Mouse (Mus musculus): ENCODE data around the gene Clint1.

Gene Clint1

DNA sequence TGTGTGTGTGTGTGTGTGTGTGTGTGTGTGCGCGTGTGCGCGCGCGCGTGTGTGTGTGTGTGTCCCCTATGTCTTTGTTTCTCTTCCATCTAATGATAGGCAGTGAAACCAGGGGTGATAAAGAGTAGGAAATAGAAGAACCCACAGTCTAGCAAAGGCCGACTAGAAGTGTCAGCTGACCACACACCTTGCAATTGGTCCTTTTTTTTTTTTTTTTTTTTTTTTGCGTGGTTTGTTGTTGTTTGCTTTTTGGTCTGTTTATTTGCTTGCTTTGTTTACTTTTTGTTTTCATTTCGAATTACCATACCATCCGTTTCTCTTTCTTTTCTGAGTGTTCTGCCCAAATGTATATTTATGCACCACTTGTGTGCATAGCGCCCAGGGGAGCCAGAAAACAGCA lies 3.6 kb upstream of the Clint1 start:
- in situ Hi-C loops (cut with MboI) = no loop called here

DNA sequence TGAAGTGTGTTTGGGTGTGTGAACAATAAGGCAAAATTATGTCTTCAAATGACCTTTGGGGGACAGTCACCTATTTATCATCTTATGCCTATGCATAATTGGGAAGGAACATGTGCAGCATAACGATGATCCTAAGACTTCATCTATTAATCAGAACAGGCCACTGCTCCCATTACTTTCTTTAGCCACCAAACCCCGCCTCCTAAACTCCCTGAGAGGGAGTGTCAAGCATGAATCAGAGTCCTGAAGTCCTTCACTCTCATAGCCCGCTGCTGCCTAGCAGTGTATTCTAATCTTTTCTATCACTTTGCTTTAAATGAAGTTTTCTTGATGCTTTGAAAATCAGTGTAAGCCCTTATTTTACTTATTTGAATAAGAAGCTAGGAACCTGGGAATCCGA lies 2.6 kb upstream of the Clint1 start:
- in situ Hi-C loops (cut with MboI) = no loop called here

DNA sequence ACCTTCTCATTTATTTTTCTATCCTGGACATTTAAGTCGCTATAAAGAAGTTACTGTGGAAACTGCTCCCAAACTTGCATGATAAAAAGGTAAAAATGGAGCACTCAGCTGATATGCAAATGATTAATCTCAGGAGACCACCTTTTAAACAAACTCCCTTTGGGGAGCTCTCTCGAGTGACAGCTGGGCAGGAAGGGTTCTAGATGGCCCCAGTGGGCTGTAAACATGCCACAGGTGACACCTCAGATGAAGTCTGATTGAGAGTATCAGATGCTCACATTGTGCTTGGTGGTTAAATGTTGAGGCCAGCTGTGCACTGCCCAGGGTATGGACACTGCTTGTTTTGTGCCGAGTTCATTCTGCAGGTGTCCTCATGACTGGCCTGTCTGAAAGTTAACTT lies 2.0 kb upstream of the Clint1 start:
- in situ Hi-C loops (cut with MboI) = no loop called here

DNA sequence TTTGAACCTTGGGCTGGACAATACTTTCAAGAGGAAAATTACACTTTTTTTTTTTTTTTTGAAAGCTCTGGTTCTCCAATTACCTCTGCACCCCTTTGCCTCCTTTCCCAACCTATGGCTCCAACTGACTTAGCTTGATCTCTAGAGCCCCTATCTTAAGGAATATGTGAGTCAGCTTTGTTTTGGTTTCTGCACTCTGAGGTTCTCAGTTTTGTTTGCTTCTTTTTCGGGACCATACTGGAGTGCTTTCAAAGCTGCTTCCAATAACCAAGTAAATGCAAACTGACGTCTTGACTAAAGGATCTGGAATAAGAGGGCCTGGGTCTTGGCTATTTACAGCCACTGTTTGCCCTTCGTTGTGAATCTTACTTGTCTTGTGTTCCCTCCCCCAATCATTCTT lies 1.5 kb upstream of the Clint1 start:
- in situ Hi-C loops (cut with MboI) = no loop called here

DNA sequence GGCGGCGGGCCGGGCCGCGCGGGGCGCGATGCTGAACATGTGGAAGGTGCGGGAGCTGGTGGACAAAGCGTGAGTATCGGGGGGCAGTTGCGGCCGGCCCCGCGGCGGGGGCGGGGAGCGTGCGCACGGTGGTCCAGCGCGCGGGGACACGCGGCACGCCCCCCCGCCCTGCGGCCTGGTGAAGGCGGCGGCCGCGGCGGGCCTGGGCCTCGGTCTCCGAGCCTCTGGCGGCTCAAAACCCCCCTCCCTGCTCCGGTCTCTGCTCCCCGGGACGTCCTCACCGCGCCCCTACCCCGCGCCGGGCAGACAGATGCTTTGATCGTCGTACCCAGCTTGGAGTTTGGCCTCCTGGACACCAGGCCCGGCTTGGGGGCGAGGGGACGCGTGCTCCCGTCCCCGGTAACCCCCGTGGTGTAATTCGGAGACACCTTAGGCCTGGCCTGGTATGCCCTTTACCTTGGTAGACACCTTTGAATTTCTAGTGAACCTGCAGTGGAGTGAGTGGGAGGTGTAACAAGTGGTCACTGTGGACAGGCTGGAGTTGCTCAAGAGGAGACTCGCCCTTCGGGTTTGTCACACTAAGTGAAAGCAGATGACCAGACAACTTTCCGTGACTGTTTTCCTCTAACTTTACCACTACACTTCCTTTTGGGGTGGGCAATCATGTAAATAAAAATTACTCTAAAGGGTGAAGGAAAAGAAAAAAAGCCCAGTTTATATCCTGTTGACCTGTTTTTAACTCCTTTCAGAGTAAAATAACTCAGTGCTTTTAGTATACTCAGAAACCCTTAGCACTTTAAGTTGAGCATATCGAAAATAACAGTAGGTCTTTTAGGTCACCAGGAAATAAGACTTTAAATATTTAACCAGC lies 508 bp downstream of the Clint1 start:
- in situ Hi-C loops (cut with MboI) = no loop called here

DNA sequence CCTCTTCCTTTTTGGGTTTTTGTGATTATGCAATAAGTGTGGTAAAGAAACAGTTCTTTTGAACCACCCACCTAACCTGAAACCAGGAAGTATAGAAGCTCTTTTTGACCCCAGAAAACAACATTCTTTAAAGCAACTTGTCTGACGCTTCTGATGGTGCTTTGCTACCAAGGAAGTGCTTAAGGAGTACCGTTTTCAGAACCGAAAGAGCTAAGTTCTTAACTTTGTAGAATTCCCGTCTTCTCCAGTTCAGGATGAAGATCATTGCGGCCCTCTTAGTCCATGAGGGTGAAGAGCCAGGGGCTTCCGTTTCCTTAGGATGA lies 1.1 kb downstream of the Clint1 start:
- in situ Hi-C loops (cut with MboI) = no loop called here

DNA sequence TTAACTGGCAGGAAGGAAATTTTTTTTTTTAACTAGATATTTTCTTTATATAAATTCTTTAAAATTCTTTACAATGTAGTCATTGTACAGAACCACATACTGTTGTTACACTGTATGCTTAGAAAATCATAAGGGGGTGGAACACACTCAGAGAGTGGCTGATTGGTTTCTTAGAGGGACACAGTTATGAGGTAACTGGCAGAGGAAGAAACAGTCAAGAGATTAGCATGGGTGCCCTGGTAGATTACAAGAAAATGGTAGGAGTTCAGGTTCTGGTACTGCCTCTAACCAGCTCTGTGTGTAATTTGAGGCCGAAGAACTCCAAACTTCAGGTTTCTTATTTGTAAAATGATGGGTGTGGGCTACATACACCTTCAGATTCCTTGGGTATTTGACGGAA lies 2.1 kb downstream of the Clint1 start:
- in situ Hi-C loops (cut with MboI) = no loop called here

DNA sequence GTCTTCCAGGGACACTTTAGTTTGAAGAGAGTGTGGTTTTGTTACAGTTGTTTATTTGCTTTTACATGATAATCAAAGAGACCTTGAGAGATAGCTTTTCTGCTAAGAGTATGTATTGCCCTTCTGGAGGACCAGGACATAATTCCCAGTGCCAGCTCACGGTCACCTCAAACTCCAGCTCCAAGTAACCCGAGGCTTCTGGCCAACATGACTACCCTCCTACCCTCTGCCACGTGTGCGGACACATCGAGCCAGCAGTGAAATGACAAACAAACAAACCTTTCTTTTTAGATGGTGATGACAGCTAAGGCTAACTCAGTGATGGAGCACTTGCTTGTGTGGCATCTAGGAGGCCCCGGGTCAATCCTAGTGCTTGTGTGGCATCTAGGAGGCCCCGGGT lies 2.5 kb downstream of the Clint1 start:
- in situ Hi-C loops (cut with MboI) = no loop called here

DNA sequence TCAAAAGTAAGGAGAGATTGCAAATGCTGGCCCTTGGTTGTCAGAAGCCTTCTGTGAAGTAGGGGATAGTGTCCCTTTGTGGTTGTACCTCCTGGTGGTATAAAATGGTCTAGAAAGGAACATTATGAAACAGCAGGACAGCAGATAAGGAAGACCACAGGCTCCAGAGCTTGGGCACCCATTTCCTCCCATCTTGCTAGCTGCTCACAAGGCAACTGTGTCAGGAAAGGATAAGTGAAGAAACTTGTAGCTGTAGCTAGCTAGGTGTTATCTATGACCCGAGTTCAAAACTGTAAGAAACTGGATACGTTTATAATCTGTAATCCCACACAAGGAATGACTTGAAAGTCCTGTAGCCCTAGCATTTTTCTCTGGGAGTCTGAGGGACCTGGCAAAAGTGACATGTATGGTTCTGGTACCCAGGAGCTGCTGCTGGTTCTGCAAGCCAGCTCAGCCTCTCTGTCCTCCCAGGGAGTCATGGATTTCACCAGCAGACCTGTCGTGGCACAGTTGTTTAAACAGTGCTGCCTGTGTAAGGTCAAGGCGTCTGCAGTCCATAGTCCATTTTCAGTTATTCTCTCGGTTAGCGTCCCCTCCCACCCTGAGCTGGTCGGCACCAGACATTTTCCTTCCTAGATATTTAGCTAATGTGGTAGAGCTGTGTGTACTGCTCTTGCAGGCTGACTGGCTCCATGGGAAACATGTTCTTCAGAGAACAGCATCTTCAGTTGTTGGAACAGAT lies 3.7 kb downstream of the Clint1 start:
- in situ Hi-C loops (cut with MboI) = no loop called here

DNA sequence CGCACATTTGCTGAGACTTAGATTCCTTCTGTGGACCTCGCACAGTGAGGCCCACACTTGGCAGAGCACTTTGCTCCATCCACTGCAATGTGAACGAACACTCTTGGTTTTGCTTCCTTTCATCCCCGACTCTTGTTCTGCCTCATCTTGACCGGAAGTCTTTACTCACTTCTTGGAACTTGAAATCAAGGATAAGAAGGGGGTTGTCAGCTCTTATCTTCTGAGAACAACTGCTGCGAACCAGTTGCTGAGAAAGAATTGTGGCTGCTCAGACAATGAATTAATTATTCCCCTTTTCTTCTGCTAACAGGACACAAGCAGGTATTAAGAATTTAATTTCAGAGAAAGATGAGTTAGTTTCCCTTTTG lies 4.3 kb downstream of the Clint1 start:
- in situ Hi-C loops (cut with MboI) = no loop called here

DNA sequence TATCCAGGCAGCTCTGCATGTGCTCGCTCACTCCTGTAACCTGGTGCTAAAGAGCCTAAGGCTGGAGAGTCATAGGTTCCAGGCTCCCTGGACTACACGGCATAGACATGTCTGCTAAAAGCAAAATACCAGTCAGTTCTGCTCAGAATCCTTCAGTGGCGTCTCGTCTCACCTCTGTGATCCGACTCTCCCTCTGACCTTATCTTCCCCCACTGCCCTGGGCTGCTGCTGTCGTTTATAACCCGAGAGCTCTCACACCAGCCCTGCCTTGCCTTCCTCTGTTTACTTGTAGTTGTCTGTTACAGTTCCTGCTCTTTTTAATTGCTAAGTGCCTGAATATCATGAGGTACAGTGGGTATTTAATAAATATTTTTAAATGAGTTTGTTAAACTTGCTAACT lies 9.5 kb downstream of the Clint1 start:
- in situ Hi-C loops (cut with MboI) = no loop called here

DNA sequence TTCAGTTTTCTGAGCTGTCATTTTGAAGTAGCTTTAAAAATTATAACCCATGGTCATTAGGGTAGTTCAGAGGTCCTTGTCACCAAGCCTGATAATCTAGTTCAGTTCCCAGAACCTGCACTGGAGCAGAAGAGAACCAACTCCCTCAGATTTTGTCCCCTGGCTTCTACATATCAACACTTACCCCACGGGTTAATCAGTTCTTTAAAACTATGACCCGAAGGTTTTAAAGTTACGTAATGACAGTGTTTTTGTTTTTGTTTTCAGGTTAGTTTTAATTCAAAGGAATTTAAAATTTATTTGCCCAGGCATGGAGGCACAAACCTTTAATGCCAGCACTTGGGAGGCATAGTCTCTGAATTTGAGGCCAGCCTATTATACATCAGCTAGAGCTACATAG lies 12.6 kb downstream of the Clint1 start:
- in situ Hi-C loops (cut with MboI) = no loop called here

DNA sequence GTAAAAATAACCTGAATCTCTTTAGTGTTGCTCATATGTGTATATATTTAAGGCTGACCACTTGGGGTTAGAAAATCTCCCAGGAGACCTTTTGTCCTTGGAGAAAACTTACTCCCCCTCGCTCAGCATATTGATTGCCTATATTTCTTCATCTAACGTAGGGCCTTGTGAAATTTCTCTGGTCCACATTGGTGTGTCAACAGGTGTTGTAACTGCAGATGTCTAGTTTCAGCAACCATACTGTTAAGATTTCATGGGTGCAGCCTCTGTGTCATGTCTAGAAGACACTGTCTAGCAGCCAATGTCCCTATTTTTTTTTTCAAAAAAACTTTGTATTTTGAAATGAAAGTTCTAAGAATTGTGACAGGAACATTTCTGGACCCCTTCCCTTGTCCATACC lies 14.0 kb downstream of the Clint1 start:
- in situ Hi-C loops (cut with MboI) = no loop called here

DNA sequence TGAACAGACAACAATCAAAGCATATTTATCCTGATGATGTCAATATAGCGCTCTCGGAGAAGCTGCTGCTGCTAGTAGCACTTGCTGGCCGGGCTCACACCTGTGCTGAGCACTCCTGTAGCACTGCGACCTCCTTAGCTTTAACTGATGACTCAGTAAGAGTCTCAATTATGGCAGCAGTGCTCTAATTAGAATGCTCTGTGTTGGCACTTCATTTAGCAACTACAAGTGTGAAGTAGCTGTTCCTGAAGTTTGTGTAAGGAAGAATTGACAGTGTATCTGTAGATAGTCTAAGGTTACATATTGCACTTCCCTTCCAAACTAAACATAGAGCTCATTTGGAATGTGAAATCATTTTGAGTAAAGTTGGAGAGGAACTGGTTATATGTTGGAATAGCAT lies 14.7 kb downstream of the Clint1 start:
- in situ Hi-C loops (cut with MboI) = no loop called here

DNA sequence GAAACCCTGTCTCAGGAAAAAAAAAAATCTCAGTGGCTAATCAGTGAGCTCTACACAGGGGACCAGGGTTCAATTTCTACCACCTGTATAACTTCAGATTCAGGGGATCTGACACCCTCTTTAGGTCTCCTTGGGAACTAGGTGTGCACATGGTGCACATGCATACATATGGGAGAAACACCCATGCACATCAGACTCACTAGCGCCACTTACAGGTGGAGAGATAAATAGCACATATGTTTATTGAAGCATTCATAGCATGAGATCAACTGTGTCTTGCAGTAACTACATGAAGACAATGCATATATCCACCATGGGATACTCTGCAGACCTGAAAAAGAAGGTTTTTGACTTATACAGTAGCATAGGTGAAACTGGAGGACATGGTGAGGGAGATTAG lies 21.8 kb downstream of the Clint1 start:
- in situ Hi-C loops (cut with MboI) = no loop called here

DNA sequence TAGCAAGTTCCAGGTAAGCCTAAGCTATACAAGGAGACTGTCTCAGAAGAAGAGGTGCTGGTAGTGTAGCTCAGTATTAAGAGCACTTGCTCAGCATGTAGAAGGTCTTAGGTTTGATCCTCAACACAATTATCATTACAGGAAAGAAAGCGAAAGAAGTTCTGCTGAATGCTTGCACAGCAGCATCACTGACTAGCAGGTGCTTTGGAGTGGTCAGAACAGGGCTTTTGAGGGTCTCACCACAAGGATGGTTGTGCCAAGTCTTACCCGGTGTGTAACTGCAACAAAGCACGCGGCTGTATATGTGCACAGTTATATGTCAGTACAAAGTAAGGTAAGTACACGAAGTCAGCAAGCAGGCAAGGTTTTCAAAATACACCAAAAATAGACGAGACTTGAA lies 22.4 kb downstream of the Clint1 start:
- in situ Hi-C loops (cut with MboI) = no loop called here

DNA sequence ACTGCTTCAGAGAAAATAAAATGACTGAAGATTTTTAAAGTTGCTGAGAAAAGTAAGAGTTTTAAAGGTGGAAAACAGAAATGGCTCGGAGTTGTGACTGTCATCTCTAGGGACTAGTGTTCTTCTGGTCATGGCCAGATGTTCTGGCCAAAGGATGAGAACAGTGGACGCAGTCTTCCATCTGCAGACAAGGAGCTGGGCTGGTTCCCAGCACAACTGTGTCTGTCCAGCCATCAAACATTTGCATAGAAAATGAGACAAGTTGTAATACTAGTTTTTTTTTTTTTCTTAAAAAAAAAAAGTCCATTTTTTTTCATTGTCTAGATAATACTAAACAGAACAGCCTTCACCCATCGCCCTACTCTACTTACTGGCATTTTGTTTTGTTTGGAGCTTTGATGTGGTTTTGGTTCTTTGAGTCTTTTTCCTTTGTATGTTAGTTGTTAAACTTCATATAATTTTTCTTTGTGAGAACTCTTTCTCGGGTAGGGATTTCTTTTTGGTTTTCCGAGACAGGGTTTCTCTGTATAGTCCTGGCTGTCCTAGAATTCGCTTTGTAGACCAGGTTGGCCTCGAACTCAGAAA lies 23.6 kb downstream of the Clint1 start:
- in situ Hi-C loops (cut with MboI) = loop anchor here (25.0 kb wide), 1 partner anchor 1288 kb away; no protein-coding TSS in a partner anchor

DNA sequence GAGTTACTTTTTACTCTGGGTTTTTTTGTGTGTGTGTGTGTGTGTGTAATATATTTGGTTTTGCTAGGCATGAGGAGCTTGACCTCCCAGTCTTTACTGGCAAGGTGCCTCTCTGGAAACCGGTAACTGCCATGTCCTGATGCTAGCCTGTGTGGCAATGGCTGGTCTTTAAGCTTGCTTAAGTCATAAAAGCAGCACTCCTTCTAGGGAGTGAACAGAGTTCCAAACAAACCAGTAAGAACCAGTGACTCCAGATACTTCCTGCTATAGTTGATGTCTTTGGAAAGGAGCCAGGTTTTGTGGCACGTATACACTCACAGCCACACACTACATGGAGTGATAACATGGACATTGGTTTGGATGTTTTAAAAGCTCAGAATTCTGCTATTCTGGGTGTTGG lies 24.2 kb downstream of the Clint1 start:
- in situ Hi-C loops (cut with MboI) = loop anchor here (25.0 kb wide), 1 partner anchor 1289 kb away; no protein-coding TSS in a partner anchor

DNA sequence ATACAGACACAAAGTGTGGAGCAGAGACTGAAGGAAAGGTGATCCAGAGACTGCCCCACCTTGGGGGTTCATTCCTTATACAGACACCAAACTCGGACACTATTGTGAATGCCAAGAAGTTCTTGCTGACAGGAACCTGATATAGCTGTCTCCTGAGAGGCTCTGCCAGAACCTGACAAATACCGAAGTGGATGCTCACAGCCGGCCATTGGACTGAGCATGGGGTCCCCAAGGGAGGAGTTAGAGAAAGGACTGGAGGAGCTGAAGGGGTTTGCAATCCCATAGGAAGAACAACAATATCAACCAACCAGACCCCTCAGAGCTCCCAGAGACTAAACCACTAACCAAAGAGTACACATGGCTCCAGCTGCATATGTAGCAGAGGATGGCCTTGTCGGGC lies 27.5 kb downstream of the Clint1 start:
- in situ Hi-C loops (cut with MboI) = loop anchor here (25.0 kb wide), 1 partner anchor 1292 kb away; no protein-coding TSS in a partner anchor

DNA sequence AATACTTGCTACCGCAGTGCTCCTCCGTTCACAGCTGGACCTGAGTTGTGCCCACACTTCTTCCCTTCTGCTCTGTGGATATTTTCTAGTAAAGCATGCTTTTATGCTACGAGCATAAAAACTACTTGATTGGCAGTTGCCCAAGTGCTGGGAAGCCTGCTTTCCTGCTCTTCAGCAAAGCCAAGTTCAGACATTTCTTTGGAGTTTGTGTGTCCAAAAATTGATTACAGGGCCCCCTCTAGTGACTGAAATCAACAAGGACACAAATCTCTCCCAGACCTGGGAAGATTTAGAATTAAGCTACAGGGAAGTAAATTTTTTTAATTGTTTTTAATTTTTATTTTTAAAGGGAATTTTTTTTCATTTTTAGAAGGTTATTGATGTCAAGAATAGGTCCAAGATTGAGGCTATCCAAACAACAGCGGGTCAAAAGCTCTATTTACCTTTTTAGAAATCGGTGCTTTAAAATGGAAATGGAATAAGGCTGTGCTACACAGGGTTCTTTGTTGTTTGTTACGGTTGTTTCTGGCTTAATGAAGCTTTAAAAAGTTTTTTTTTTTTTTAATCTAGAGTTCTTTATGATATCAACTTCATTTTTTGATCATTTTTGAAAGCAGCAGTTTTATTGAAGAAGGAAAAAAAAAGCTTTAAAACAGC lies 29.3 kb downstream of the Clint1 start:
- in situ Hi-C loops (cut with MboI) = loop anchor here (25.0 kb wide), 1 partner anchor 1294 kb away; no protein-coding TSS in a partner anchor

DNA sequence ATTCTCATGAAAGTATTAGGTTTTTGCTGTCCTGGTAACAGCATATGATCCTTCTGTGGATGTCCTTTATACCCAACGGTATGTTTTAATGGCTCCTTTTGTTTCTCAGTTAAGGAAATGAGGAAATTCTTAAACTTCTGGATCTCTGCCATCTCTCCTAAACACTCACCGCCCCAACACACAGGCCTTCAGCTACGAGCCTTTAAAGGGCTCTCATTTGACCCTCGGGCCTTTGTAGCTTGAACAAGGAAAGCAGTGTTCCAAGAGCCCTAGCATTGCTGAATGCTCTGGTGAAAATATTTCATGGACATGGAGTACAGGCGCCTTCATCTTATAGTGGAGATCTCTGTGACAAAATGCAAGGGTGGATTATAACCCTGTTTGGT lies 29.8 kb downstream of the Clint1 start:
- in situ Hi-C loops (cut with MboI) = loop anchor here (25.0 kb wide), 1 partner anchor 1294 kb away; no protein-coding TSS in a partner anchor

DNA sequence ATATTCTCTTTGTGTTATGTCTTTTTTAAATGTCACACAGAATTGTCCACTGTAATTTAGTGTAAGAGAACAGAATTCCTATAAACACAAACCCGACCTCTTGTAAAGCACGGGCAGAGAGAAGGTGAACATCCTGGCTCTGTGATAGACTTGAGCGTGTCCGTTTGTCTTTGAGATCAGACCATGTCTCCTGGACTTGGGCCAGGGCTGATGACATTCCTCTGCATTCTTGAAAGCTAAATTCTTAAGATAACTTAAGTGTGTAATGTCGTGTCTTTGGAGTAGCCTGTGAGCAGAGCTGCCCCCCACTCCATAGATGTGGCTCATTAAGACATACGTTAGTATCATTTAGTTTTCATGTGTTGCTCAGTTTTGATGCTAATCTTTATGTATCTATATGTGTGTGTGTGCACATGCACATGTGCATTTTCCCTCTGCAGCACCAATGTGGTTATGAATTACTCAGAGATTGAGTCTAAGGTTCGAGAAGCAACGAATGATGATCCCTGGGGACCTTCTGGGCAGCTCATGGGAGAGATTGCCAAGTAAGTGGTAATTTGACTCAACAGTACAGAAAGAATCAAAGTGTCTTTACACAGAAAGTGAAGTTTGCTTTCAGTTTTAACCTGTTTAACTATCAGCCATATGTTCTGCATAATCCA lies 31.6 kb downstream of the Clint1 start:
- in situ Hi-C loops (cut with MboI) = loop anchor here (25.0 kb wide), 1 partner anchor 1296 kb away; no protein-coding TSS in a partner anchor
